Mouse (Mus musculus) forebrain, embryonic 10.5 days (tissue): ENCODE results near the gene Mrpl44. TPM values are rescaled to one million over a fixed set of nuclear protein-coding genes. Genes with fewer than 3 reads are reported as not detected.
A peak's percentile ranks its signal among the peaks of the same experiment; 100 is the strongest.

Experiments
- DNase-seq: peaks from one replicate; pipeline ENCODE4 v3.0.0-alpha.2; 2017; ENCODE audit warnings: low spot score; ENCODE audit errors: extremely low spot score
- H3K27ac ChIP-seq: fragments of 300-500 bp; sonication (generic); 2 replicates; pipeline ENCODE4 v1.5.1; 2016; ENCODE audit warnings: mild to moderate bottlenecking
- H3K27me3 ChIP-seq: fragments of 300-500 bp; sonication (generic); 2 replicates; pipeline ENCODE4 v1.6.1; 2016; ENCODE audit warnings: mild to moderate bottlenecking; ENCODE audit not compliant: poor library complexity, severe bottlenecking
- H3K36me3 ChIP-seq: fragments of 300-500 bp; sonication (generic); replicated peaks from 2 replicates; pipeline ENCODE4 v1.6.1; 2016; ENCODE audit warnings: mild to moderate bottlenecking, moderate library complexity
- H3K4me1 ChIP-seq: fragments of 300-500 bp; sonication (generic); 2 replicates; pipeline ENCODE4 v1.6.1; 2016
- H3K4me3 ChIP-seq: fragments of 300-500 bp; sonication (generic); 2 replicates; pipeline ENCODE4 v1.5.1; 2016; ENCODE audit warnings: mild to moderate bottlenecking, moderate library complexity
- H3K9me3 ChIP-seq: fragments of 300-500 bp; sonication (generic); 2 replicates; pipeline ENCODE4 v1.6.1; 2016; ENCODE audit warnings: mild to moderate bottlenecking, moderate library complexity
- WGBS: fragments of 180-500 bp; shearing (Covaris S2); methylation state at CpG from one replicate; pipeline ENCODE4 v1.1.7; 2016; 5-methylcytosine and 5-hydroxymethylcytosine counted together
- polyA plus RNA-seq: library from polyadenylated mRNA; unstranded; fragments of >200 nt; fragmentation: Nextera tagmentation; extraction: Ambion mirVana; gene quantifications from 2 replicates; pipeline ENCODE4 v1.2.1, GENCODE M21; 2016

Mrpl44 gene
- polyA plus RNA-seq, result 64.2 and 67.4 TPM in 2 replicates

- Histone ChIP-seq H3K9me3 (no peaks in the 10 kb centered on the region), H3K4me3 (peak within 1 kb of the TSS; percentile 96), H3K27me3 (no peaks in the 10 kb centered on the region), H3K4me1 (peaks cover 7% of the 10 kb centered on the region), H3K36me3 (peaks cover 35% of the 10 kb centered on the region), H3K27ac (peak within 1 kb of the TSS; percentile 96)
- under 1% methylated on average over 38 of the region's 38 CpGs for WGBS
- peak; percentile 98 for DNase-seq
Measured at GRCm38 (mm10) chr1:79775927-79776458, at the start of gene Mrpl44, which contains the start of gene Wdfy1. TSS of gene Mrpl44 (plus strand) at chr1:79776018. TSS of gene Wdfy1 (minus strand) at chr1:79776143.

- Histone ChIP-seq H3K27me3 (no peaks in the 10 kb centered on the region), H3K27ac (no peak overlapping the region), H3K4me3 (no peak overlapping the region), H3K9me3 (no peaks in the 10 kb centered on the region), H3K36me3 (peaks cover 14% of the 10 kb centered on the region), H3K4me1 (no peaks in the 10 kb centered on the region)
- DNase-seq, result no peak
- 95% methylated on average over 5 of the region's 5 CpGs for WGBS
Measured at GRCm38 (mm10) chr1:79734794-79735193, 41.0 kb upstream of the Mrpl44 start.

- Histone ChIP-seq H3K27me3 (no peaks in the 10 kb centered on the region), H3K36me3 (peaks cover 14% of the 10 kb centered on the region), H3K27ac (no peak overlapping the region), H3K4me1 (no peaks in the 10 kb centered on the region), H3K9me3 (no peaks in the 10 kb centered on the region), H3K4me3 (no peak overlapping the region)
- WGBS, result 94% methylated on average over 3 of the region's 3 CpGs
- no peak for DNase-seq
Measured at GRCm38 (mm10) chr1:79736408-79736807, 39.4 kb upstream of the Mrpl44 start.

GRCm38 (mm10) chr1:79739726-79740125 is 36.1 kb upstream of the Mrpl44 start:
- no peaks in the 10 kb centered on the region for H3K27me3 ChIP-seq
- H3K4me1 ChIP-seq, result no peaks in the 10 kb centered on the region
- WGBS, result 95% methylated on average over 2 of the region's 2 CpGs
- DNase-seq, result no peak
- H3K27ac ChIP-seq, result no peak overlapping the region
- peaks cover 11% of the 10 kb centered on the region for H3K36me3 ChIP-seq
- no peaks in the 10 kb centered on the region for H3K9me3 ChIP-seq
- H3K4me3 ChIP-seq, result no peak overlapping the region

GRCm38 (mm10) chr1:79741002-79741401 is 34.8 kb upstream of the Mrpl44 start:
- no peaks in the 10 kb centered on the region for H3K9me3 ChIP-seq
- no peak for DNase-seq
- H3K36me3 ChIP-seq, result peaks cover 11% of the 10 kb centered on the region
- H3K27me3 ChIP-seq, result no peaks in the 10 kb centered on the region
- no peaks in the 10 kb centered on the region for H3K4me1 ChIP-seq
- H3K27ac ChIP-seq, result 0 out of 2 replicates have a peak overlapping the region, but pooled peaks have one; percentile 20
- no peak overlapping the region for H3K4me3 ChIP-seq
- 88% methylated on average over 4 of the region's 4 CpGs for WGBS

- Histone ChIP-seq H3K4me3 (no peak overlapping the region), H3K27ac (no peak overlapping the region), H3K36me3 (peaks cover 7% of the 10 kb centered on the region), H3K4me1 (no peaks in the 10 kb centered on the region), H3K9me3 (no peaks in the 10 kb centered on the region), H3K27me3 (no peaks in the 10 kb centered on the region)
- WGBS, result 90% methylated on average over 7 of the region's 7 CpGs
- no peak for DNase-seq
Measured at GRCm38 (mm10) chr1:79742949-79743348, 32.9 kb upstream of the Mrpl44 start.

GRCm38 (mm10) chr1:79743385-79743784 is 32.4 kb upstream of the Mrpl44 start:
- H3K36me3 ChIP-seq, result peaks cover 5% of the 10 kb centered on the region
- no peaks in the 10 kb centered on the region for H3K27me3 ChIP-seq
- 89% methylated on average over 1 of the region's 1 CpGs for WGBS

GRCm38 (mm10) chr1:79746056-79746455 is 29.8 kb upstream of the Mrpl44 start:
- H3K27ac ChIP-seq, result no peak overlapping the region
- 91% methylated on average over 4 of the region's 4 CpGs for WGBS
- no peaks in the 10 kb centered on the region; the same call in 1 of the 2 replicates for H3K9me3 ChIP-seq
- H3K4me3 ChIP-seq, result no peak overlapping the region
- no peaks in the 10 kb centered on the region for H3K4me1 ChIP-seq
- no peaks in the 10 kb centered on the region for H3K27me3 ChIP-seq
- no peak for DNase-seq
- no peaks in the 10 kb centered on the region; the same call in 1 of the 2 replicates for H3K36me3 ChIP-seq

More at GRCm38 (mm10) chr1:79743385-79743784, 32.4 kb upstream of the Mrpl44 start:
- DNase-seq, result no peak
- H3K4me3 ChIP-seq, result no peak overlapping the region
- no peaks in the 10 kb centered on the region for H3K4me1 ChIP-seq
- H3K27ac ChIP-seq, result no peak overlapping the region
- no peaks in the 10 kb centered on the region for H3K9me3 ChIP-seq

GRCm38 (mm10) chr1:79751186-79751585 is 24.6 kb upstream of the Mrpl44 start:
- H3K4me3 ChIP-seq, result no peak overlapping the region
- H3K27me3 ChIP-seq, result no peaks in the 10 kb centered on the region
- H3K27ac ChIP-seq, result no peak overlapping the region
- H3K4me1 ChIP-seq, result no peaks in the 10 kb centered on the region
- DNase-seq, result no peak
- peaks cover 9% of the 10 kb centered on the region; the same call in 1 of the 2 replicates for H3K36me3 ChIP-seq
- WGBS, result 84% methylated on average over 5 of the region's 5 CpGs
- no peaks in the 10 kb centered on the region; the same call in 1 of the 2 replicates for H3K9me3 ChIP-seq

GRCm38 (mm10) chr1:79752015-79752695 is 23.7 kb upstream of the Mrpl44 start:
- Histone ChIP-seq H3K27me3 (no peaks in the 10 kb centered on the region), H3K27ac (no peak overlapping the region), H3K4me1 (no peaks in the 10 kb centered on the region), H3K9me3 (no peaks in the 10 kb centered on the region; the same call in 1 of the 2 replicates), H3K4me3 (no peak overlapping the region), H3K36me3 (peaks cover 9% of the 10 kb centered on the region; the same call in 1 of the 2 replicates)
- 86% methylated on average over 7 of the region's 7 CpGs for WGBS
- no peak for DNase-seq

GRCm38 (mm10) chr1:79752714-79753340 is 23.0 kb upstream of the Mrpl44 start:
- Histone ChIP-seq H3K36me3 (peaks cover 9% of the 10 kb centered on the region; the same call in 1 of the 2 replicates), H3K27me3 (no peaks in the 10 kb centered on the region), H3K9me3 (no peaks in the 10 kb centered on the region; the same call in 1 of the 2 replicates), H3K4me3 (no peak overlapping the region), H3K27ac (no peak overlapping the region), H3K4me1 (no peaks in the 10 kb centered on the region)
- WGBS, result 87% methylated on average over 4 of the region's 4 CpGs
- no peak for DNase-seq

- Histone ChIP-seq H3K27ac (no peak overlapping the region), H3K4me3 (no peak overlapping the region), H3K9me3 (no peaks in the 10 kb centered on the region; the same call in 1 of the 2 replicates), H3K4me1 (no peaks in the 10 kb centered on the region), H3K36me3 (peaks cover 9% of the 10 kb centered on the region; the same call in 1 of the 2 replicates), H3K27me3 (no peaks in the 10 kb centered on the region)
- 88% methylated on average over 3 of the region's 3 CpGs for WGBS
- no peak for DNase-seq
Measured at GRCm38 (mm10) chr1:79753456-79753855, 22.4 kb upstream of the Mrpl44 start.

- no peaks in the 10 kb centered on the region for H3K27me3 ChIP-seq
- no peaks in the 10 kb centered on the region; the same call in 1 of the 2 replicates for H3K9me3 ChIP-seq
- H3K4me1 ChIP-seq, result peaks cover 12% of the 10 kb centered on the region
- H3K36me3 ChIP-seq, result peaks cover 9% of the 10 kb centered on the region; the same call in 1 of the 2 replicates
- H3K4me3 ChIP-seq, result no peak overlapping the region
- H3K27ac ChIP-seq, result no peak overlapping the region
- DNase-seq, result no peak
- 88% methylated on average over 3 of the region's 3 CpGs for WGBS
Measured at GRCm38 (mm10) chr1:79754936-79755335, 20.9 kb upstream of the Mrpl44 start.
